Mouse (Mus musculus): ENCODE measurements around the gene Cfi. TPM values are rescaled to one million over a fixed set of nuclear protein-coding genes. Genes with fewer than 3 reads are reported as not detected.

The Cfi gene
- polyA plus RNA-seq, 1 experiment from 2014 or later, result not detected

GRCm38 (mm10) chr3:129880925-129881593 lies 45.4 kb downstream of the Cfi start:
- no peak for ATAC-seq (ENCODE audit: insufficient read depth, low FRiP score, low TSS enrichment)
- no peak for DNase-seq (ENCODE audit: low spot score)
- WGBS, result 86% methylated on average over 8 of the region's 8 CpGs

DNA sequence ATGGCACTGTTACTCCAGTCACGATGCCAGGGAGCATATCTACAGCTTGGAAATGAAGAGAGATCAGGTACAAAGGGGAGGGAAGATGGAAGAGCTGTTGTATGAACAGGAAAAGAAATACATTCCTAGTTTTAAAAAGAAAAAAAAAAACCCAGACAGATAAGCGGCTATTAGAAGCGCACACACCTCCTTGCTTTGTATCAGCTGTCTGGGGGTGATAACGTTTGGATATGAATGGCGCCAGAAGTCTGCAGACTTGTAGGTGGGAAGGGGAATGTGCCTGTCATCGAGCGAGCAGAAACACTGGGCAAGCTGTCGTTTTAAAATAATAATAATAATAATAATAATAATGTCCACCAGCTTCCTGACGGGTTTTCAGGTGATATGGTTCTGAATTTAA lies 49.9 kb downstream of the Cfi start:
- H3K36me3 ChIP-seq (ENCODE audit: control insufficient read depth, insufficient read depth, low read length), result no peaks in the 10 kb centered on the region
- H3K4me3 ChIP-seq (ENCODE audit: low read depth, low read length), result no peak overlapping the region
- no peaks in the 10 kb centered on the region for H3K9me3 ChIP-seq (ENCODE audit: control insufficient read depth, low read length)
- no peak overlapping the region for H3K27ac ChIP-seq (ENCODE audit: low read depth, low read length)
- H3K4me1 ChIP-seq (ENCODE audit: control insufficient read depth, insufficient read depth, low read length), result no peaks in the 10 kb centered on the region
- H3K27me3 ChIP-seq (ENCODE audit: control insufficient read depth, insufficient read depth, low read length), result no peaks in the 10 kb centered on the region
- H3K4me2 ChIP-seq (ENCODE audit: low read depth), result no peak overlapping the region
- WGBS, result 92% methylated on average over 9 of the region's 9 CpGs
- ATAC-seq (ENCODE audit: insufficient read depth, low FRiP score, low TSS enrichment) (no peak), DNase-seq (ENCODE audit: low spot score) (no peak)
- no peak overlapping the region for H3K9ac ChIP-seq (ENCODE audit: low read length)

More at GRCm38 (mm10) chr3:129880925-129881593, 45.4 kb downstream of the Cfi start:
- Histone ChIP-seq H3K27me3 (ENCODE audit: control insufficient read depth, insufficient read depth, low read length) (no peaks in the 10 kb centered on the region), H3K27ac (ENCODE audit: low read depth, low read length) (no peak overlapping the region), H3K4me2 (ENCODE audit: low read depth) (no peak overlapping the region), H3K9ac (ENCODE audit: low read length) (no peak overlapping the region), H3K9me3 (ENCODE audit: control insufficient read depth, low read length) (no peaks in the 10 kb centered on the region), H3K36me3 (ENCODE audit: control insufficient read depth, insufficient read depth, low read length) (no peaks in the 10 kb centered on the region), H3K4me1 (ENCODE audit: control insufficient read depth, insufficient read depth, low read length) (no peaks in the 10 kb centered on the region), H3K4me3 (ENCODE audit: low read depth, low read length) (no peak overlapping the region)

- 85% methylated on average over 5 of the region's 5 CpGs for WGBS
- no peak for ATAC-seq (ENCODE audit: insufficient read depth, low FRiP score, low TSS enrichment)
- Histone ChIP-seq H3K36me3 (ENCODE audit: control insufficient read depth, insufficient read depth, low read length) (no peaks in the 10 kb centered on the region), H3K4me1 (ENCODE audit: control insufficient read depth, insufficient read depth, low read length) (no peaks in the 10 kb centered on the region), H3K27me3 (ENCODE audit: control insufficient read depth, insufficient read depth, low read length) (no peaks in the 10 kb centered on the region), H3K9me3 (ENCODE audit: control insufficient read depth, low read length) (no peaks in the 10 kb centered on the region), H3K4me3 (ENCODE audit: low read depth, low read length) (no peak overlapping the region), H3K9ac (ENCODE audit: low read length) (no peak overlapping the region), H3K27ac (ENCODE audit: low read depth, low read length) (no peak overlapping the region), H3K4me2 (ENCODE audit: low read depth) (no peak overlapping the region)
- DNase-seq (ENCODE audit: low spot score), result no peak
These were observed 50.7 kb downstream of the Cfi start for GRCm38 (mm10) chr3:129886430-129886829.

DNA sequence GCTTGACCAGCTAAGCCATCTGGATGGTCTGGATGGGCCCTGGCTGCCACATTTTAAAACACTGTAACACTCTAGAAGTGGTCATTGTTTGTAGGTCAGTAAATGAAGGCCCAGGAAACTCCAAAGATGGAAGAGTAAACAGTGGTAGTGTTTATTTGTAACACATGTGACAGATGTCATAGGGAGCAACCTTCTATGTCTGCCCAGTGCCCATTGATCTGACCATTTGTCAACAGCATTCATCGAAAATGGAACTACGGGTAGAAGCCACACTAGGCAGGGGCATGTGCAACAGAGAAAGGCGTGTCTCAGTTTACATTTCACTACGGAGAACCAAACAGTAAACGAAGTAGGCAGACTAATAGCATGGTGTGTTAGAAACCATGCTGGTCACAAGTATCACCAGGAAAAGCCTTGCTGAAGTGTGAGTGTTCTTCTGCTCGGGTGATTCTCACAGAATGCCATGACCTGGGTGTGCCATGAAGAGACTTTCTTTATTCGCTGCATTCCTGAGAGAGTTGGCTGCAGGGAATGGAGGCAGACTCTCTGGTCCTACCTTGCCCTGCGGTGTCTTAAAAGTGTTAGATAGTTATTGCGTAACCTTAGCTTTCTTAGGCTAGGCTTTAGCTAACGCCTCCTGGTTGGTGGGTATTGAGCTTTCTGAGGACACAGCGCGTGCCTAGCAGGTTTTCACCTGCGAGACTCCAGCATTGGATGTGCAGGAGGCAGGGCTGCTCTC lies 52.3 kb downstream of the Cfi start:
- Histone ChIP-seq H3K4me1 (ENCODE audit: control insufficient read depth, insufficient read depth, low read length) (no peaks in the 10 kb centered on the region), H3K27me3 (ENCODE audit: control insufficient read depth, insufficient read depth, low read length) (no peaks in the 10 kb centered on the region), H3K9me3 (ENCODE audit: control insufficient read depth, low read length) (no peaks in the 10 kb centered on the region), H3K9ac (ENCODE audit: low read length) (no peak overlapping the region), H3K27ac (ENCODE audit: low read depth, low read length) (no peak overlapping the region), H3K36me3 (ENCODE audit: control insufficient read depth, insufficient read depth, low read length) (no peaks in the 10 kb centered on the region), H3K4me2 (ENCODE audit: low read depth) (no peak overlapping the region), H3K4me3 (ENCODE audit: low read depth, low read length) (no peak overlapping the region)
- DNase-seq (ENCODE audit: low spot score), result no peak
- WGBS, result 84% methylated on average over 13 of the region's 13 CpGs
- no peak for ATAC-seq (ENCODE audit: insufficient read depth, low FRiP score, low TSS enrichment)

GRCm38 (mm10) chr3:129892003-129892402 lies 56.3 kb downstream of the Cfi start:
- Histone ChIP-seq H3K4me2 (ENCODE audit: low read depth) (no peak overlapping the region), H3K36me3 (ENCODE audit: control insufficient read depth, insufficient read depth, low read length) (no peaks in the 10 kb centered on the region), H3K4me1 (ENCODE audit: control insufficient read depth, insufficient read depth, low read length) (no peaks in the 10 kb centered on the region), H3K9me3 (ENCODE audit: control insufficient read depth, low read length) (no peaks in the 10 kb centered on the region), H3K9ac (ENCODE audit: low read length) (no peak overlapping the region), H3K27me3 (ENCODE audit: control insufficient read depth, insufficient read depth, low read length) (no peaks in the 10 kb centered on the region), H3K27ac (ENCODE audit: low read depth, low read length) (no peak overlapping the region), H3K4me3 (ENCODE audit: low read depth, low read length) (no peak overlapping the region)
- WGBS, result 81% methylated on average over 5 of the region's 5 CpGs
- ATAC-seq (ENCODE audit: insufficient read depth, low FRiP score, low TSS enrichment), result no peak
- DNase-seq (ENCODE audit: low spot score), result no peak

DNA sequence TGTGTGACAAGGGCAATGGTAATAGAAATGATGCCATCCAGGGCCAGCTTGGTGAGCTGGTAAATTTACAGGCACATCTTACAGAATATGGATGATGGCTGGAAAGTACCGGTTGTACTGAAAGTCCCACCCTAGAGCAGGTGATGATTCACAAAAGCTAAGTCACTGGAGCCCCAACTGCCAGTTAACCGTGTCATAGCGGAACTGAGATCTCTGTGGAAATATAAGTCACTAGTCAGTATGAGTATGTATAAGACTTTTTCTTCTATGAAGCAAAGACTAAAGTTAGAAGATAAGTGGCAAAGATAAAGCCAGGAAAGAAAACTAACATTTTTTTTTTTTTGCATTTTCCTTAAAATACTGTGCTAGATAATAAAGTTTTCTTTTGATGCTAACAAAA lies 57.5 kb downstream of the Cfi start:
- Histone ChIP-seq H3K9ac (ENCODE audit: low read length) (no peak overlapping the region), H3K4me2 (ENCODE audit: low read depth) (no peak overlapping the region), H3K36me3 (ENCODE audit: control insufficient read depth, insufficient read depth, low read length) (no peaks in the 10 kb centered on the region), H3K4me3 (ENCODE audit: low read depth, low read length) (no peak overlapping the region), H3K27me3 (ENCODE audit: control insufficient read depth, insufficient read depth, low read length) (no peaks in the 10 kb centered on the region), H3K4me1 (ENCODE audit: control insufficient read depth, insufficient read depth, low read length) (no peaks in the 10 kb centered on the region), H3K9me3 (ENCODE audit: control insufficient read depth, low read length) (no peaks in the 10 kb centered on the region), H3K27ac (ENCODE audit: low read depth, low read length) (no peak overlapping the region)
- DNase-seq (ENCODE audit: low spot score) (no peak), ATAC-seq (ENCODE audit: insufficient read depth, low FRiP score, low TSS enrichment) (no peak)
- WGBS, result 93% methylated on average over 3 of the region's 3 CpGs

- no peaks in the 10 kb centered on the region for H3K4me1 ChIP-seq (ENCODE audit: control insufficient read depth, insufficient read depth, low read length)
- ATAC-seq (ENCODE audit: insufficient read depth, low FRiP score, low TSS enrichment), result no peak
- H3K4me2 ChIP-seq (ENCODE audit: low read depth), result no peak overlapping the region
- no peak overlapping the region for H3K27ac ChIP-seq (ENCODE audit: low read depth, low read length)
- H3K9ac ChIP-seq (ENCODE audit: low read length), result no peak overlapping the region
- no peaks in the 10 kb centered on the region for H3K27me3 ChIP-seq (ENCODE audit: control insufficient read depth, insufficient read depth, low read length)
- no peak overlapping the region for H3K4me3 ChIP-seq (ENCODE audit: low read depth, low read length)
- H3K36me3 ChIP-seq (ENCODE audit: control insufficient read depth, insufficient read depth, low read length), result no peaks in the 10 kb centered on the region
- no peak for DNase-seq (ENCODE audit: low spot score)
- 76% methylated on average over 6 of the region's 6 CpGs for WGBS
- H3K9me3 ChIP-seq (ENCODE audit: control insufficient read depth, low read length), result no peaks in the 10 kb centered on the region
These were observed 60.9 kb downstream of the Cfi start for GRCm38 (mm10) chr3:129896591-129896990.

DNA sequence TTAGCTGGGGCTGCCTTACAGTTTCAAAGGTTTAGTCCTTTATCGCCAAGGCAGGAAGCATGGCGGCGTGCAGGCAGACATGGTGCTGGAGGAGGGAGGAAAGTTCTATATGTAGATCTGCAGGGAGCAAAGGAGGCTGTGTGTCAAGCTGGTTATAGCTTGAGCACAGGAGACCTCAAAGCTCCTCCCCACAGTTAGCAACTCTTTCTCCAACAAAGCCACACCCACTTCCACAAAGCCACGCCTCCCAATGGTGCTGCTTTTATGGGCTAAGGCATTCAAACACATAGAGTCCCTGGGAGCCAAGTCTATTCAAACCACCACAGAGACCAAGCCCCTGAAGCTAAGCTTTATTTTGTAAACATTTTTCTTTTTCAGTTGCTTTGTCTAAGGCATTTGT lies 63.2 kb downstream of the Cfi start:
- peaks cover 5% of the 10 kb centered on the region; the same call in 1 of the 2 replicates for H3K4me1 ChIP-seq (ENCODE audit: control insufficient read depth, insufficient read depth, low read length)
- H3K27ac ChIP-seq (ENCODE audit: low read depth, low read length), result no peak overlapping the region
- H3K9me3 ChIP-seq (ENCODE audit: control insufficient read depth, low read length), result no peaks in the 10 kb centered on the region
- H3K27me3 ChIP-seq (ENCODE audit: control insufficient read depth, insufficient read depth, low read length), result no peaks in the 10 kb centered on the region
- no peaks in the 10 kb centered on the region for H3K36me3 ChIP-seq (ENCODE audit: control insufficient read depth, insufficient read depth, low read length)
- DNase-seq (ENCODE audit: low spot score) (no peak), ATAC-seq (ENCODE audit: insufficient read depth, low FRiP score, low TSS enrichment) (no peak)
- no peak overlapping the region for H3K4me2 ChIP-seq (ENCODE audit: low read depth)
- H3K4me3 ChIP-seq (ENCODE audit: low read depth, low read length), result no peak overlapping the region
- WGBS, result 66% methylated on average over 4 of the region's 4 CpGs
- H3K9ac ChIP-seq (ENCODE audit: low read length), result no peak overlapping the region

DNA sequence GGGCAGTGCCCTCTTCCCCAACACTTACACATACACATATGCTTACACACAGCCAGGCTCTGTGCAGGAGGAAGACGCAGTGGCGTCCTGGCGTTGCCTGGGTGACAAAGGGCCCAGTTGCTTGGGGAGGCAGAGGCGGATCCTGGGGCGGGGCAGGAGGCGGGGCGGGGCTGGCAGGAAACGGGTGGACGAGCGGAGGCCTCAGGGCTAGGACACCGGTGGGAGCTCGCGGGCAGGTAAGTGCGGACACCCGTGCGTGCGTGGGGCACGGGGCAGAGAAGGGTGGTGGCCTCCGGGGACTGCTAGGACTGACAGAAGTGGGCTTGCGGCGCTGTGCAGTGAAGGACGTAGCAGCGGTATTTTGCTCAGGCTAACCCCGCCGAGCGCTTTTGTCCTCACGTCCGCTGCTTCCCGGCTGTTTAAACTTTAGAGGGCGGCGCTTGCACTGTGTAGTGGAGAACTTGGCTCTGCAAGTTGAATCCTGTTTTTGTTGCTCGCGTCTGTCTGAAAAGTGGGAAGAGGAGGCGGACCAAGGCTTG lies 65.7 kb downstream of the Cfi start, which contains the start of gene Casp6:
TSS of gene Casp6 (plus strand) at position 155 of the 539 bp plus-strand sequence.
- WGBS, result under 1% methylated on average over 33 of the region's 34 CpGs
- no peaks in the 10 kb centered on the region for H3K9me3 ChIP-seq (ENCODE audit: control insufficient read depth, low read length)
- H3K9ac ChIP-seq (ENCODE audit: low read length), result peak within 1 kb of the TSS; percentile 61
- no peaks in the 10 kb centered on the region for H3K36me3 ChIP-seq (ENCODE audit: control insufficient read depth, insufficient read depth, low read length)
- H3K27ac ChIP-seq (ENCODE audit: low read depth, low read length), result no peak within 1 kb of the TSS
- H3K4me1 ChIP-seq (ENCODE audit: control insufficient read depth, insufficient read depth, low read length), result peaks cover 5% of the 10 kb centered on the region; the same call in 1 of the 2 replicates
- ATAC-seq (ENCODE audit: insufficient read depth, low FRiP score, low TSS enrichment) (peak; percentile 95), DNase-seq (ENCODE audit: low spot score) (peak; percentile 85)
- peak within 1 kb of the TSS; percentile 61 for H3K4me2 ChIP-seq (ENCODE audit: low read depth)
- H3K4me3 ChIP-seq (ENCODE audit: low read depth, low read length), result peak within 1 kb of the TSS; percentile 62
- no peaks in the 10 kb centered on the region for H3K27me3 ChIP-seq (ENCODE audit: control insufficient read depth, insufficient read depth, low read length)

All from neural tube, embryonic 11.5 days (tissue).